ENCODE assay signal across 34 mouse cellular contexts in the genomic region with DNA sequence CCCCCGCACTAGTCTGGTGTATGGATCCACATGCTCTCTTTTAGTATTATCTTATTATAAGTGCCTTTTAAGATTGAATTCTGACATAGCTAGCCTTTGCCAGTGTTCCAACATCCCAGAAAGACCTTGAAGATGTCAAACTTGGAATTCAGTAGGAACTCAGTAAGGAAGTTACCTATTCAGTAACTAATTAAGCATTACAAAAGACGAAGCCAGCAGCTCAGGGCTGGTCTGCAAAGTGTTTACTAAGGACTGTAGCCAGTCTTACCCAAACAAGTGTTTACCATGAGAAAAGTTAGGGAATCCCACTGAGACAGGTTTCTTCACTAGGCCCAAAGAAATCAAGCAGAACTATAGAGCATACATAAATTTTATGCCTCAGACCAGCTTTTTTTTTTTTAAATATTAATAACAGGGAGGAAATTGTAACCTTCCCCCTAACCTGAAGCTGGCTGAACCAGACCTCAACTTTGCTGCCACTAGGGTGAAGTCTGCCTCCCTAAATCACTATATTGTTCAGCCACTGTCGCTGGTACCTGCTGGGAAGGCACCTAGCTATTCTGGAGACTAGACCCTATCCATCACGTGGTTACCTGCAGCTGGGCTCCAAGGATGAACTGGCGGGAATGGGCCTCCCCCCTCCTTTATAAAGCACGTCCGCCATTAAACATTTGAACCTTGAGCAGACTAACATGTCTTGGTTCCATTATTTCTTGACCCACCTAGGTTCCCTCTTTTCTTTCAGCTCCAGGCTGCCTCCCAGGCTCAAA. TPM values are rescaled to one million over a fixed set of nuclear protein-coding genes. Genes with fewer than 3 reads are reported as not detected.
DNase-seq lines count a peak whose midpoint lies in the region; ATAC-seq and TF ChIP-seq lines count a peak whose summit lies in the region.
"Had no signal": no experiment of that assay in that cellular context is flagged by ENCODE, and none has a peak within 500 bp of the region (broad histone marks: within the 10 kb centered on the region; RNA-seq: fewer than 3 reads in every experiment).

No protein-coding gene starts in this region.

- 80% methylated on average over 7 of the region's 7 CpGs for whole genome bisulfite sequencing in heart, embryonic 12.5 days
- WGBS in kidney, adult 2 months, result 70% methylated on average over 7 of the region's 7 CpGs
- WGBS in kidney, embryonic 15.5 days, result 91% methylated on average over 7 of the region's 7 CpGs
- 89% methylated on average over 7 of the region's 7 CpGs for WGBS in forebrain, embryonic 14.5 days

- H3K27ac ChIP-seq in heart, embryonic 12.5 days (ENCODE audit: poor library complexity, severe bottlenecking), result no peak overlapping the region
- H3K27ac ChIP-seq in kidney, adult 2 months (ENCODE audit: insufficient read depth, low read depth, low read length), result peak overlapping the region; percentile 76; the same call in 1 of the 2 replicates
- no peak overlapping the region for H3K27ac ChIP-seq in kidney, embryonic 15.5 days
- H3K27ac ChIP-seq in ES-E14 (ENCODE audit: insufficient read depth, low read depth, low read length, poor library complexity, severe bottlenecking), result peak overlapping the region; percentile 100
- no peak overlapping the region for H3K27ac ChIP-seq in forebrain, embryonic 14.5 days (ENCODE audit: low read depth, low read length)
- H3K27ac ChIP-seq: forebrain, embryonic 10.5 days; forebrain, embryonic 13.5 days; gastrocnemius, adult 2 months; heart, adult 2 months; heart, embryonic 15.5 days; hindbrain, embryonic 14.5 days had no signal

- TF ChIP-seq CTCF in kidney, adult 2 months (conservative IDR thresholded peaks at IDR 0.05; ENCODE audit: insufficient read depth, insufficient read length, low read depth, low read length), result no peak
- no peak for TF ChIP-seq CTCF in E14TG2a.4 (conservative IDR thresholded peaks at IDR 0.05; ENCODE audit: low read length)

- no peaks in the 10 kb centered on the region for H3K36me3 ChIP-seq in heart, embryonic 12.5 days
- H3K36me3 ChIP-seq in kidney, adult 2 months (ENCODE audit: control insufficient read depth, insufficient read depth, low read length), result no peaks in the 10 kb centered on the region
- H3K36me3 ChIP-seq in kidney, embryonic 15.5 days, result no peaks in the 10 kb centered on the region
- peaks cover 21% of the 10 kb centered on the region for H3K36me3 ChIP-seq in E14TG2a.4 (ENCODE audit: insufficient read depth, low read length)
- peaks cover 4% of the 10 kb centered on the region; the same call in 1 of the 2 replicates for H3K36me3 ChIP-seq in ES-E14 (ENCODE audit: control insufficient read depth, insufficient read depth, low read length, poor library complexity, severe bottlenecking)
- no peaks in the 10 kb centered on the region for H3K36me3 ChIP-seq in forebrain, embryonic 14.5 days (ENCODE audit: control insufficient read depth, insufficient read depth, low read length)
- H3K36me3 ChIP-seq: forebrain, embryonic 10.5 days; G1E; heart, embryonic 15.5 days had no signal

- no peak overlapping the region for H3K4me2 ChIP-seq in heart, embryonic 12.5 days
- no peak overlapping the region for H3K4me2 ChIP-seq in kidney, embryonic 15.5 days
- no peak overlapping the region for H3K4me2 ChIP-seq in forebrain, embryonic 14.5 days (ENCODE audit: low read length)
- H3K4me2 ChIP-seq: forebrain, embryonic 13.5 days; heart, embryonic 11.5 days; heart, embryonic 15.5 days; hindbrain, embryonic 14.5 days had no signal

- ATAC-seq in heart, embryonic 12.5 days (ENCODE audit: insufficient number of reproducible peaks, low FRiP score), result no peak
- ATAC-seq in kidney, embryonic 15.5 days (replicated peaks; ENCODE audit: low FRiP score), result no peak
- no peak for ATAC-seq in forebrain, embryonic 14.5 days
- ATAC-seq: activated CD4-positive, CD25-positive, alpha-beta regulatory T cell, adult 4 months; forebrain, embryonic 13.5 days; forebrain, postnatal 0 days; Patski had no signal

- no peaks in the 10 kb centered on the region for H3K4me1 ChIP-seq in heart, embryonic 12.5 days (replicated peaks)
- H3K4me1 ChIP-seq in kidney, adult 2 months (ENCODE audit: control insufficient read depth, insufficient read depth, low read length), result peaks cover 7% of the 10 kb centered on the region; the same call in 1 of the 2 replicates
- no peaks in the 10 kb centered on the region for H3K4me1 ChIP-seq in kidney, embryonic 15.5 days
- peaks cover 26% of the 10 kb centered on the region for H3K4me1 ChIP-seq in E14TG2a.4 (replicated peaks; ENCODE audit: low read depth, low read length)
- peaks cover 8 to 10% of the 10 kb centered on the region in 2 experiments for H3K4me1 ChIP-seq in ES-E14 (ENCODE audit: control insufficient read depth in 2 of 2, insufficient read depth in 2 of 2, low read length in 2 of 2, poor library complexity in 1 of 2)
- no peaks in the 10 kb centered on the region for H3K4me1 ChIP-seq in forebrain, embryonic 14.5 days (ENCODE audit: control insufficient read depth, insufficient read depth, low read length)
- H3K4me1 ChIP-seq: forebrain, embryonic 13.5 days; heart, embryonic 15.5 days had no signal

- H3K9ac ChIP-seq in heart, embryonic 12.5 days, result no peak overlapping the region
- no peak overlapping the region for H3K9ac ChIP-seq in kidney, embryonic 15.5 days
- peak overlapping the region; percentile 72; the same call in 1 of the 2 replicates for H3K9ac ChIP-seq in ES-E14 (ENCODE audit: insufficient read depth, low read depth, low read length, poor library complexity, severe bottlenecking)
- H3K9ac ChIP-seq in forebrain, embryonic 14.5 days (ENCODE audit: low read length), result no peak overlapping the region
- H3K9ac ChIP-seq: forebrain, embryonic 13.5 days; forebrain, postnatal 0 days; heart, embryonic 15.5 days; hindbrain, embryonic 14.5 days had no signal

- no peak overlapping the region for H3K4me3 ChIP-seq in heart, embryonic 12.5 days
- H3K4me3 ChIP-seq in kidney, adult 2 months (ENCODE audit: insufficient read depth, low read depth, low read length), result no peak overlapping the region
- no peak overlapping the region for H3K4me3 ChIP-seq in kidney, embryonic 15.5 days (replicated peaks)
- H3K4me3 ChIP-seq in E14TG2a.4 (replicated peaks; ENCODE audit: low read length), result peak overlapping the region; percentile 61
- peak overlapping the region; percentile 2 to 10; a peak in 2 of 4 replicates for H3K4me3 ChIP-seq in ES-E14 (ENCODE audit: insufficient read depth in 1 of 2, low read depth in 1 of 2, low read length in 2 of 2, poor library complexity in 1 of 2, severe bottlenecking in 1 of 2)
- no peak overlapping the region for H3K4me3 ChIP-seq in forebrain, embryonic 14.5 days (ENCODE audit: low read depth, low read length)
- H3K4me3 ChIP-seq: forebrain, embryonic 10.5 days; forebrain, embryonic 13.5 days; gastrocnemius, adult 2 months; heart, adult 2 months; heart, embryonic 15.5 days had no signal

- peak; percentile 55 for DNase-seq in heart, adult 11 months
- DNase-seq in kidney, adult 2 months, result peak; percentile 67
- no peak for DNase-seq in ES-E14 (ENCODE audit: low read depth, low spot score)
- no peak for DNase-seq in forebrain, embryonic 14.5 days (ENCODE audit: low spot score)
- DNase-seq in adrenal gland, postnatal 14 days, result no peak
- DNase-seq: adrenal gland, adult 8-10 months; adrenal gland, postnatal 36 days; cerebellum, adult 18-20 months; cerebellum, adult 9-10 months; cerebellum, postnatal 14 days; forebrain, postnatal 0 days; gastrocnemius, adult 2 months; gastrocnemius, postnatal 25 days; heart, adult 2 months; heart, postnatal 10 days; heart, postnatal 4 days; kidney, adult 18-20 months had no signal

- in situ Hi-C loops in ES-E14 (cut with MboI; ENCODE audit: low sequenced_read_pairs in 2 of 2, unreplicated experiment in 2 of 2), result no loop called here

- 0 out of 2 replicates have a peak, but pooled peaks cover 6% of the 10 kb centered on the region for H3K9me3 ChIP-seq in heart, embryonic 12.5 days (replicated peaks)
- H3K9me3 ChIP-seq in kidney, embryonic 15.5 days (replicated peaks), result peaks cover 8% of the 10 kb centered on the region; the same call in 1 of the 2 replicates
- H3K9me3 ChIP-seq in E14TG2a.4 (ENCODE audit: low read length), result peaks cover 12% of the 10 kb centered on the region
- H3K9me3 ChIP-seq in ES-E14 (ENCODE audit: control insufficient read depth, insufficient read depth, low read depth, low read length), result no peaks in the 10 kb centered on the region
- no peaks in the 10 kb centered on the region for H3K9me3 ChIP-seq in forebrain, embryonic 14.5 days (replicated peaks; ENCODE audit: control insufficient read depth, low read length)
- H3K9me3 ChIP-seq: forebrain, embryonic 13.5 days; heart, embryonic 15.5 days had no signal

- TF ChIP-seq POLR2A in kidney, adult 2 months (IDR thresholded peaks at IDR 0.05; ENCODE audit: low read depth, low read length), result no peak

- H3K27me3 ChIP-seq in heart, embryonic 12.5 days (replicated peaks), result peaks cover 3% of the 10 kb centered on the region; the same call in 1 of the 2 replicates
- no peaks in the 10 kb centered on the region for H3K27me3 ChIP-seq in kidney, adult 2 months (replicated peaks; ENCODE audit: control insufficient read depth, insufficient read depth, low read length)
- H3K27me3 ChIP-seq in kidney, embryonic 15.5 days, result no peaks in the 10 kb centered on the region
- no peaks in the 10 kb centered on the region for H3K27me3 ChIP-seq in E14TG2a.4 (ENCODE audit: insufficient read depth, low read length)
- no peaks in the 10 kb centered on the region for H3K27me3 ChIP-seq in forebrain, embryonic 14.5 days (replicated peaks; ENCODE audit: control insufficient read depth, insufficient read depth, low read length)
- H3K27me3 ChIP-seq: forebrain, embryonic 13.5 days; heart, embryonic 15.5 days; Patski had no signal

RNA-seq across cellular contexts. Expression of a gene that starts 5.7 kb away (rescaled TPM):
- polyA plus RNA-seq in heart, embryonic 12.5 days (2016; fragmentation: Nextera tagmentation; extraction: Ambion mirVana), result not detected in 2 replicates
- polyA plus RNA-seq in kidney, adult 2 months (2012; rRNA removed), result 0.14 TPM in 1 of 2 replicates, not detected in the other
- not detected in 2 replicates for polyA plus RNA-seq in kidney, embryonic 15.5 days (2015; fragmentation: Nextera tagmentation; extraction: Ambion mirVana)
- total RNA-seq in ES-E14 (2012; rRNA removed), result 1.5 and 1.6 TPM in 2 replicates
- polyA plus RNA-seq in forebrain, embryonic 14.5 days (2014; fragmentation: Nextera tagmentation; extraction: Ambion mirVana), result not detected in 2 replicates
- total RNA-seq in adrenal gland, postnatal 14 days (2021), result not detected in 2 replicates
- total RNA-seq: adrenal gland, adult 8-10 months; adrenal gland, postnatal 36 days; forebrain, postnatal 0 days; G1E; gastrocnemius, adult 2 months; gastrocnemius, postnatal 25 days; heart, adult 2 months; heart, postnatal 10 days; heart, postnatal 4 days had no signal
- polyA plus RNA-seq: activated CD4-positive, CD25-positive, alpha-beta regulatory T cell, adult 4 months; embryonic facial prominence, embryonic 11.5 days; embryonic facial prominence, embryonic 14.5 days; forebrain, embryonic 10.5 days; forebrain, embryonic 13.5 days; forebrain, postnatal 0 days; frontal cortex, adult 2 months; G1E; gonadal fat pad, adult 2 months; heart, adult 2 months; heart, embryonic 11.5 days; heart, embryonic 15.5 days; hindbrain, embryonic 11.5 days; hindbrain, embryonic 14.5 days; intestine, embryonic 14.5 days; Patski had no signal

RNA-seq across cellular contexts. Expression of a gene that starts 29.0 kb away (rescaled TPM):
- 3.1 and 3.8 TPM in 2 replicates for polyA plus RNA-seq in heart, embryonic 12.5 days (2016; fragmentation: Nextera tagmentation; extraction: Ambion mirVana)
- polyA plus RNA-seq in kidney, adult 2 months (2012; rRNA removed), result 370 and 430 TPM in 2 replicates
- polyA plus RNA-seq in kidney, embryonic 15.5 days (2015; fragmentation: Nextera tagmentation; extraction: Ambion mirVana), result 13.2 and 18.4 TPM in 2 replicates
- total RNA-seq in ES-E14 (2012; rRNA removed), result 11.6 and 21.7 TPM in 2 replicates
- polyA plus RNA-seq in forebrain, embryonic 14.5 days (2014; fragmentation: Nextera tagmentation; extraction: Ambion mirVana), result 3.8 and 5.4 TPM in 2 replicates
- 83.1 and 102 TPM in 2 replicates for total RNA-seq in adrenal gland, postnatal 14 days (2021)

RNA-seq across cellular contexts. Expression of a gene that starts 47.4 kb away (rescaled TPM):
- 35.8 and 38.1 TPM in 2 replicates for polyA plus RNA-seq in heart, embryonic 12.5 days (2016; fragmentation: Nextera tagmentation; extraction: Ambion mirVana)
- 38.6 and 43.7 TPM in 2 replicates for polyA plus RNA-seq in kidney, adult 2 months (2012; rRNA removed)
- 49.7 and 51.1 TPM in 2 replicates for polyA plus RNA-seq in kidney, embryonic 15.5 days (2015; fragmentation: Nextera tagmentation; extraction: Ambion mirVana)
- total RNA-seq in ES-E14 (2012; rRNA removed), result 26.4 and 47.2 TPM in 2 replicates
- 10.3 and 12.1 TPM in 2 replicates for polyA plus RNA-seq in forebrain, embryonic 14.5 days (2014; fragmentation: Nextera tagmentation; extraction: Ambion mirVana)
- 54.4 and 57.4 TPM in 2 replicates for total RNA-seq in adrenal gland, postnatal 14 days (2021)

RNA-seq across cellular contexts. Expression of a gene that starts 59.8 kb away (rescaled TPM):
- not detected in 2 replicates for polyA plus RNA-seq in heart, embryonic 12.5 days (2016; fragmentation: Nextera tagmentation; extraction: Ambion mirVana)
- 0.11 and 0.15 TPM in 2 replicates for polyA plus RNA-seq in kidney, adult 2 months (2012; rRNA removed)
- 0.17 TPM in 1 of 2 replicates, not detected in the other for polyA plus RNA-seq in kidney, embryonic 15.5 days (2015; fragmentation: Nextera tagmentation; extraction: Ambion mirVana)
- total RNA-seq in ES-E14 (2012; rRNA removed), result 0.49 and 1.3 TPM in 2 replicates
- not detected in 2 replicates for polyA plus RNA-seq in forebrain, embryonic 14.5 days (2014; fragmentation: Nextera tagmentation; extraction: Ambion mirVana)
- total RNA-seq in adrenal gland, postnatal 14 days (2021), result 0.26 TPM in 1 of 2 replicates, not detected in the other
- total RNA-seq: adrenal gland, postnatal 36 days; forebrain, postnatal 0 days; heart, postnatal 10 days; heart, postnatal 4 days had no signal
- polyA plus RNA-seq: activated CD4-positive, CD25-positive, alpha-beta regulatory T cell, adult 4 months; forebrain, embryonic 10.5 days; forebrain, embryonic 13.5 days; forebrain, postnatal 0 days; G1E; heart, embryonic 11.5 days; heart, embryonic 15.5 days; hindbrain, embryonic 14.5 days; intestine, embryonic 14.5 days had no signal

Comparison
In these comparisons a context has a peak if more than half of its experiments do, and no peak if none do; other contexts are left out.
1. H3K27ac ChIP-seq: peak in kidney, adult 2 months (single experiment) and ES-E14 (single experiment); none in heart, embryonic 12.5 days (single experiment), kidney, embryonic 15.5 days (single experiment) and forebrain, embryonic 14.5 days (single experiment).
2. RNA of a gene that starts 29.0 kb away (polyA plus RNA-seq): 370 to 430 TPM in kidney, adult 2 months; 13.2 to 18.4 TPM in kidney, embryonic 15.5 days, 3.8 to 5.4 TPM in forebrain, embryonic 14.5 days and 3.1 to 3.8 TPM in heart, embryonic 12.5 days; every median in the first group is over 10 times any median in the second.
3. DNase-seq: peak in heart, adult 11 months (single experiment) and kidney, adult 2 months (single experiment); none in ES-E14 (single experiment), forebrain, embryonic 14.5 days (single experiment) and adrenal gland, postnatal 14 days (single experiment).
4. H3K4me3 ChIP-seq: peak in E14TG2a.4 (single experiment) and ES-E14 (2 of 2); none in heart, embryonic 12.5 days (single experiment), kidney, adult 2 months (single experiment), kidney, embryonic 15.5 days (single experiment) and forebrain, embryonic 14.5 days (single experiment).